Mouse (Mus musculus) C2C12 (cell line): ENCODE results near the gene Zbtb16. TPM values are rescaled to one million over a fixed set of nuclear protein-coding genes. Genes with fewer than 3 reads are reported as not detected.

Experiments
- H3K27me3 ChIP-seq: one replicate; pipeline ENCODE4 v1.6.1; 2011; ENCODE audit not compliant: control insufficient read depth, insufficient read depth, insufficient read length
- H3K36me3 ChIP-seq: one replicate; pipeline ENCODE4 v1.6.1; 2011; ENCODE audit not compliant: control insufficient read depth, insufficient read depth
- H3K4me3 ChIP-seq: one replicate; pipeline ENCODE4 v1.5.1; 2011; ENCODE audit warnings: mild to moderate bottlenecking, control low read depth; ENCODE audit not compliant: poor library complexity, insufficient read depth, severe bottlenecking
- H3K79me2 ChIP-seq: one replicate; pipeline ENCODE4 v1.6.1; 2011; ENCODE audit not compliant: control insufficient read depth, insufficient read depth
- H3K79me3 ChIP-seq: one replicate; pipeline ENCODE4 v1.6.1; 2011; ENCODE audit warnings: low read depth, control low read depth
- H3ac ChIP-seq: one replicate; pipeline ENCODE3; 2011; ENCODE audit warnings: low read depth; ENCODE audit not compliant: control insufficient read depth, insufficient read length
- CEBPB ChIP-seq: IDR thresholded peaks from one replicate; pipeline ENCODE4 v1.6.1; 2011; ENCODE audit warnings: low read depth, mild to moderate bottlenecking, control low read depth, moderate library complexity
- CTCF ChIP-seq: IDR thresholded peaks from one replicate; pipeline ENCODE4 v1.5.1; 2011; ENCODE audit not compliant: control insufficient read depth, insufficient read depth, insufficient read length
- FOSL1 ChIP-seq: IDR thresholded peaks from one replicate; pipeline ENCODE4 v1.8.0; 2011; ENCODE audit warnings: mild to moderate bottlenecking, low read length; ENCODE audit not compliant: poor library complexity, insufficient read depth, severe bottlenecking
- MAX ChIP-seq: IDR thresholded peaks from one replicate; pipeline ENCODE4 v1.6.1; 2011; ENCODE audit warnings: mild to moderate bottlenecking, control low read depth
- MYOD1 ChIP-seq: IDR thresholded peaks from one replicate; pipeline ENCODE4 v1.6.1; 2011; ENCODE audit warnings: low read depth; ENCODE audit not compliant: control insufficient read depth, insufficient read length
- MYOG ChIP-seq: IDR thresholded peaks from one replicate; pipeline ENCODE4 v1.6.1; 2011; ENCODE audit not compliant: control insufficient read depth, insufficient read length; ENCODE audit errors: extremely low read depth
- USF1 ChIP-seq: IDR thresholded peaks from one replicate; pipeline ENCODE4 v1.6.1; 2011; ENCODE audit warnings: low read depth, mild to moderate bottlenecking, control low read depth, moderate library complexity
- polyA plus RNA-seq: library from polyadenylated mRNA; unstranded; fragments of >200 nt; fragmentation: generic; extraction: Trizol; gene quantifications from one replicate; pipeline ENCODE4 v1.2.1, GENCODE M21; 2012; ENCODE audit warnings: missing spikeins

The Zbtb16 gene
- polyA plus RNA-seq, 1 experiment, result not detected

GRCm38 (mm10) chr9:48832473-48833100 is 3.4 kb downstream of the Zbtb16 start:
- no peak overlapping the region for H3K4me3 ChIP-seq
- peaks cover 28% of the 10 kb centered on the region for H3K27me3 ChIP-seq
- TF ChIP-seq MYOD1 (no peak), USF1 (no peak), MYOG (no peak), CTCF (no peak), FOSL1 (no peak), CEBPB (no peak), MAX (no peak)
- H3K79me3 ChIP-seq, result no peaks in the 10 kb centered on the region
- H3ac ChIP-seq, result no peak overlapping the region
- H3K79me2 ChIP-seq, result no peaks in the 10 kb centered on the region
- no peaks in the 10 kb centered on the region for H3K36me3 ChIP-seq

DNA sequence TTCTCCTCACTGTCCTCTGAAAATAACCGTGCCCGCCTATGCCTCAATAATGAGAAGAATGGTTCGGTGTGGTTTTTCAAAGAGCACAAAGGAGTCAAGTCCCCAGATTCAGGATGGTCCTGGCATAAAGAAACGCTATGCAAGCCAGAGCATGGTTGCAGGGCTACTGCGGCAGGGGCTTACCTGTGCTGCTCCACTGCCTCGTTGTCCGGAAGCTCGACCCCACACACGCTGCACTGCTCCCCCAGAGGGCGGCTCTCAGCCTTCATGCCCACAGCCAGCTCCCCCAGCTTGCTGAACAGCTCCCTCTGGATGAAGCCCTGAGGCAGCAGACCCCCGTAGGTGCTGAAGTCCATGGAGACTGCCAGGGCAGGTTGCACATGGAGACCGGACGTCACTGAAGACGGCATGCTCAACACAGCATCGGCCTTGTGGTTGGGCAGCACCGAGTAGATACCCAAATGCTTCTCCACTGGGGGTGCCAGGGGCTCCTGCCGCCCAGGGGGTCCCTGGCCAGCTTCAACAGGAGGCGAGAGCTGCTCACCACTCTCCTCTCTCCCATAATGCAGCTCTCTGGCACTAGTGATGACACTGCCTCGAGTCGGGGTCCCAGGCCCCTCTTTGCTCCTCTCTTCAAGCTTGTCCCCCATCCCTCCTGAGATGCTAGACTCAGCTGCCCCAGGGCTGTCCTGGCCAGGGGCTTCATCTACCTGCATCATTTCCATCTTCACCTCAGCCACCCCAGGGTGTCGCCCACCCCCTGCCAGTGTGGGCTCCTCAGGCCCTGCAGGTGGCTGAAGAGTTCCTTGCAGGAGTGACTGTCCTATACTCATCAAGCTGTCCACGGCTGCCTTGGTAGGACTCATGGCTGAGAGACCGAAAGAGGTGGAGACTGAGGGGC is 4.2 kb downstream of the Zbtb16 start:
- no peaks in the 10 kb centered on the region for H3K79me3 ChIP-seq
- H3ac ChIP-seq, result no peak overlapping the region
- TF ChIP-seq FOSL1 (no peak), MYOG (no peak), CEBPB (no peak), MYOD1 (no peak), MAX (no peak), USF1 (no peak), CTCF (no peak)
- no peak overlapping the region for H3K4me3 ChIP-seq
- H3K36me3 ChIP-seq, result no peaks in the 10 kb centered on the region
- no peaks in the 10 kb centered on the region for H3K79me2 ChIP-seq
- peaks cover 27% of the 10 kb centered on the region for H3K27me3 ChIP-seq

DNA sequence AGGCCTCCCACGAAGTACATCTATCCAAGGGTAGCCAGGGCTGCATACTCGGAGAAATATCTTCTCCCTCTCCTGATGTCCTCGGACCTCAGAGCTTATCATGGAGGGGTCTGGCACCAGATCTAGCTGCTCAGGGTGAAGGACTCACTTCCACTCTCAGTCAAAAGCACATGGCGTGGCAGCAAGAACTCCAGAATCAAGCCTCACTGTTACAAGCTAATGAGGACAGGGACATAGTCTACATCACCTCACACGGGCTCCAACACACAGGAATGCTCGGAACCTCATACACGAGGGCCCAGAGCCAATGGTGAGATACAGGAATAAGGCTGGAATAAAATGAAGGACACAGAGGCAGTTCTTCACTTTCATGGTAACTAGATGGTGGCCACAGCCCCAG is 7.2 kb downstream of the Zbtb16 start:
- Histone ChIP-seq H3K4me3 (no peak overlapping the region), H3ac (no peak overlapping the region), H3K36me3 (no peaks in the 10 kb centered on the region), H3K79me2 (no peaks in the 10 kb centered on the region), H3K79me3 (no peaks in the 10 kb centered on the region), H3K27me3 (peaks cover 6% of the 10 kb centered on the region)
- no peak for TF ChIP-seq USF1
- no peak for TF ChIP-seq CTCF
- no peak for TF ChIP-seq MYOD1
- no peak for TF ChIP-seq FOSL1
- no peak for TF ChIP-seq MYOG
- no peak for TF ChIP-seq CEBPB
- no peak for TF ChIP-seq MAX

- H3K79me2 ChIP-seq, result no peaks in the 10 kb centered on the region
- no peak overlapping the region for H3K4me3 ChIP-seq
- peaks cover 3% of the 10 kb centered on the region for H3K27me3 ChIP-seq
- H3K79me3 ChIP-seq, result no peaks in the 10 kb centered on the region
- TF ChIP-seq MAX (no peak), USF1 (no peak), FOSL1 (no peak), MYOG (no peak), MYOD1 (no peak), CTCF (no peak), CEBPB (no peak)
- H3ac ChIP-seq, result no peak overlapping the region
- no peaks in the 10 kb centered on the region for H3K36me3 ChIP-seq
These were observed 9.6 kb downstream of the Zbtb16 start for GRCm38 (mm10) chr9:48826377-48826889.

DNA sequence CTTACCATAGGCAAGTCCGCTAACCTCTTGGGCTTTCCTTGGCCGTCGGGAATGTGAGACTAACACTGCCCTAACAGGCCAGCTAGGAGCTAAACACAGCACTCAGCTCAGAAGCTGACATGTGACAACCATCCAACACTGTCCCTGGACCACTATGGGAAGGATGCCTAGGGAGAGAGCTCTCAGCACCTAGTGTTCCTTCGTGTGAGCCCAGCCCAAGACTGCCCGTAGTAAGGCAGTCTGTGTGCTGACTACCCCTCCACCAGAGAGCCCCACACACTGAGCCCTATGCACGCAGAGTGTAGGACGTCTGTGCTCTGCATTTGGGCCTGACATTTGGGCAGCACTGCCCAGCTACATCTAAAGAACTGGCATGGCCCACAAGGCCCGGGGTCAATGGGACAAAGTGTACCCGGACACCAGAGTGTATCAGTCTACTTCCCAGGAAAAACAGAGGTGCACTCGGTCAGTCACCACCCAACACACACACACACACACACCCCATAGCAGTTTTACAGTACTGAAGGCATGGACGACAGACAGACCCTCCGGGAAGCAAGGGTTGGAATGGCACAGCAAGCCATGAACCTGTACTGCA is 11.4 kb downstream of the Zbtb16 start:
- Histone ChIP-seq H3K4me3 (no peak overlapping the region), H3K79me3 (no peaks in the 10 kb centered on the region), H3K79me2 (no peaks in the 10 kb centered on the region), H3K36me3 (no peaks in the 10 kb centered on the region), H3K27me3 (peaks cover 3% of the 10 kb centered on the region), H3ac (no peak overlapping the region)
- no peak for TF ChIP-seq FOSL1
- no peak for TF ChIP-seq USF1
- TF ChIP-seq MAX, result no peak
- TF ChIP-seq CEBPB, result no peak
- TF ChIP-seq MYOG, result no peak
- TF ChIP-seq CTCF, result no peak
- no peak for TF ChIP-seq MYOD1
